Mouse (Mus musculus): Measurements from ENCODE around the gene Acot1.
"Not testable (repeated sequence)": the region's sequence is repeated elsewhere in the genome, so short reads cannot be mapped to it uniquely, and the experiment has no call there.

Gene Acot1

GRCm38 (mm10) chr12:84020528-84020927 lies 11.2 kb downstream of the Acot1 start:
- ATAC-seq (ENCODE audit: low TSS enrichment) = not testable (repeated sequence)

- not testable (repeated sequence) for ATAC-seq (ENCODE audit: low TSS enrichment)
Observed at GRCm38 (mm10) chr12:84022266-84022665, 13.0 kb downstream of the Acot1 start.

- no peak for ATAC-seq (ENCODE audit: low TSS enrichment)
Observed at GRCm38 (mm10) chr12:84023052-84023745, 13.9 kb downstream of the Acot1 start.

- no peak for ATAC-seq (ENCODE audit: low TSS enrichment)
Observed at GRCm38 (mm10) chr12:84025888-84026287, 16.6 kb downstream of the Acot1 start.

GRCm38 (mm10) chr12:84028328-84028727 lies 19.0 kb downstream of the Acot1 start:
- not testable (repeated sequence) for ATAC-seq (ENCODE audit: low TSS enrichment)

GRCm38 (mm10) chr12:84029043-84029442 lies 19.8 kb downstream of the Acot1 start:
- not testable (repeated sequence) for ATAC-seq (ENCODE audit: low TSS enrichment)

GRCm38 (mm10) chr12:84030659-84031332 lies 21.5 kb downstream of the Acot1 start:
- ATAC-seq (ENCODE audit: low TSS enrichment) = peak; percentile 95

- ATAC-seq (ENCODE audit: low TSS enrichment) = no peak
Observed at GRCm38 (mm10) chr12:84032854-84033253, 23.6 kb downstream of the Acot1 start.

GRCm38 (mm10) chr12:84033302-84033701 lies 24.0 kb downstream of the Acot1 start:
- not testable (repeated sequence) for ATAC-seq (ENCODE audit: low TSS enrichment)

GRCm38 (mm10) chr12:84034108-84034507 lies 24.8 kb downstream of the Acot1 start:
- no peak for ATAC-seq (ENCODE audit: low TSS enrichment)

GRCm38 (mm10) chr12:84038241-84038640 lies 29.0 kb downstream of the Acot1 start, which contains the start of gene Acot4:
Acot4 (plus strand) TSS chr12:84038379.
- peak; percentile 78; the same call in 1 of the 2 replicates for ATAC-seq (ENCODE audit: low TSS enrichment)

- ATAC-seq (ENCODE audit: low TSS enrichment) = peak; percentile 70; the same call in 1 of the 2 replicates
Observed at GRCm38 (mm10) chr12:84038691-84039111, 29.4 kb downstream of the Acot1 start, which contains the start of gene Gm49366. Gm49366 (plus strand) TSS chr12:84038935.

- ATAC-seq (ENCODE audit: low TSS enrichment) = no peak
Observed at GRCm38 (mm10) chr12:84042248-84042647, 33.0 kb downstream of the Acot1 start.

- ATAC-seq (ENCODE audit: low TSS enrichment) = no peak
Observed at GRCm38 (mm10) chr12:84044045-84044444, 34.8 kb downstream of the Acot1 start.

- no peak for ATAC-seq (ENCODE audit: low TSS enrichment)
Observed at GRCm38 (mm10) chr12:84046906-84047305, 37.6 kb downstream of the Acot1 start.

GRCm38 (mm10) chr12:84050744-84051143 lies 41.5 kb downstream of the Acot1 start:
- ATAC-seq (ENCODE audit: low TSS enrichment) = not testable (repeated sequence)

GRCm38 (mm10) chr12:84051937-84052474 lies 42.7 kb downstream of the Acot1 start, which contains the start of gene Acot3:
Acot3 (plus strand) TSS chr12:84052144.
- ATAC-seq (ENCODE audit: low TSS enrichment) = no peak

- no peak for ATAC-seq (ENCODE audit: low TSS enrichment)
Observed at GRCm38 (mm10) chr12:84052609-84053008, 43.3 kb downstream of the Acot1 start.

GRCm38 (mm10) chr12:84053173-84053572 lies 43.9 kb downstream of the Acot1 start:
- peak; percentile 50; the same call in 1 of the 2 replicates for ATAC-seq (ENCODE audit: low TSS enrichment)

GRCm38 (mm10) chr12:84053679-84054391 lies 44.5 kb downstream of the Acot1 start:
- peak; percentile 55; the same call in 1 of the 2 replicates for ATAC-seq (ENCODE audit: low TSS enrichment)

GRCm38 (mm10) chr12:84060946-84061345 lies 51.7 kb downstream of the Acot1 start:
- peak; percentile 64; the same call in 1 of the 2 replicates for ATAC-seq (ENCODE audit: low TSS enrichment)

GRCm38 (mm10) chr12:84062336-84062735 lies 53.0 kb downstream of the Acot1 start:
- no peak for ATAC-seq (ENCODE audit: low TSS enrichment)

All from frontal cortex, adult (tissue).